Mouse (Mus musculus): ENCODE measurements at regions not wholly inside any gene's neighbourhood (a gene's known extent, or its start where the extent isn't known, plus 50 kb on each side); places are given as distances from the start of the nearest gene placed in this dataset.

DNA sequence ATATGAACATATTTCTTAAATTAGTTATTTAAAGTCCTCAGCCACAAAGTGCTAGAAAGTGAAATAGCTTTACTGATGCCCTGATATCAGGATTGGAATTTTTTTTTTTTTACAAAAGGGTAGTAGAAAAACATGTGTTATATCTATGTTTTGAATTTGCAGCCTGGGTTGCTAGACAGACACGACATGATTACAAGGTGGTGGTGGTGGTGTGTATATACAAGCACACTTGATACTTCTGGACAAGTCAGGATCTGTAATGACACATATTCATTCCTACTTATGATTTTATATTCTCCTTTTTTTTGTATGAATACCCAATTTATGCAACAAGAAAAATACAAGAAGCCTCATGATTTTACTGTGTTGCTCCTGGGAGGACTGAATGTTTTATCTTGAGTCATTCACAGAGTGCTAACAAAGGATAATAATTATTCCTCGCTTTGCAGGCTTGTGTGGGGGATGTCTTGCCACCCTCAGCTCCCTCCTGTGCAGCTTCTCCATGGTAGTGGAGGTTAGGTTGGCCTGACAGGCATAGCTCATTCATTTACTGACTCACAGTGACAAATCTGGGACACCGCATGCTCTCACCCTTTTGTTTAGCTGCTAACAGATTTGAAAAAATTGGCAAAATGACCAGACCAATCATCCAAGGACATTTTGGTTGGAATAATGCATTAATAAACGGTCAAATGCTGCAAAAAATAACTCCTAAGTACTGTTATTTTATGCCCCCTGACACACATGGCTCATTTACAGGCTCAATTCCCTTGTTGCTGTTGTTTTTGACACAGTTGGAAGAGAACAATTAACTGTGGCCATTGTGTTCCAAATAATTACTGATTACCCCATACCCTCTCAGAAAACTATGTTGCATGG is 303.3 kb upstream of the Sel1l start:
- no peak for DNase-seq (ENCODE audit: low spot score in 2 of 2)

GRCm38 (mm10) chr12:92137539-92137938 is 288.6 kb upstream of the Sel1l start:
- DNase-seq (ENCODE audit: low spot score in 2 of 2) = no peak

DNA sequence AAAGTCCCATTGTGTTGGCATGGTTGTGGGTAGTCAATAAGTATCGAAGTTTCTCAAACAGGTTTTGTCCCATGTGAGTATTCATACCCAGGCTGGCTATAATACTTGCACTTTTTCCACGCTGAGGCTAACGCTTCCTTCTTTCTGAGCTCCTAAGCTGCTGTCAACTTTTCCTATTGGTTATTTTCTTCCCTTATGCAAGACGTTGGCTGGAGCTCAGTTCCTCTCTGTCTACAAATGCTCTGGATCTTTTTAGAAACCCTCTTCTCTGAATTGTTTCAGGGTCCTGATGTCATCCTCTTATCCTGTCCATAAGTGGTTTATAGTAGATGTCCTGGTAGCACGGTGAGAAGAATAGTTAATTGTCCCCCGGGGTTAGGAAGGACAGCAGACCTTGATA is 278.7 kb upstream of the Sel1l start:
- no peak for DNase-seq (ENCODE audit: low spot score in 2 of 2)

DNA sequence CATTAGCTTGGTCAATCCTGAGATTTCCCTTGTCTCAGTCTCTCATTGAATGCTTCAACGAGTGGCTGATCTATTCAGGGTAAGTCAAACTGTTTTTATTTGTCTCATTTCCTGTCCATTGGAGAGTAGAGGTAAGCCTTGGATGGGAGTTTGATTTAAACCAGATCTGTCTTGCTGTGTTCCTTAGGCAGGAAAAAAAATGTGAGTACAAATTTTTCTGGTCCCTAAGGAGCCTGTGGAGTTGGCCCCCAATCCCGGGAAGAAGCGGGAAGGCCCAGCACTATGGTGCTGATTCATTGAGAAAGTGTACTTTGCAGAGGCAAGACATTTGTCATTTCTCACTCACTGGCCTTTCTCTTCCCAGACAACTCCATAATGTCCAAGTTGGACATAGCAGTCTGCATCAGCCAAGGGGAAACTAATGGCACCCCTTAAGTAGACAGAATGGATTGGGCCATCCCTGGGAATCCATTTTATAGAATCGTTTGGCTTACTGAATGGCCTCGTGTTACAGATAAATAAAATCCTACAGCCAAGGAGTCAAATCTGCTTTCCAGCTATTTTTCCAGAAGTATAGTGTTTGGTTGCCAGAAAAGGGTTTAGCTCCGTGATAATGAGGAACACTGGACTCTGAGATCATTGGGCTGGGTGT is 271.3 kb upstream of the Sel1l start:
- no peak for DNase-seq (ENCODE audit: low spot score in 2 of 2)

DNA sequence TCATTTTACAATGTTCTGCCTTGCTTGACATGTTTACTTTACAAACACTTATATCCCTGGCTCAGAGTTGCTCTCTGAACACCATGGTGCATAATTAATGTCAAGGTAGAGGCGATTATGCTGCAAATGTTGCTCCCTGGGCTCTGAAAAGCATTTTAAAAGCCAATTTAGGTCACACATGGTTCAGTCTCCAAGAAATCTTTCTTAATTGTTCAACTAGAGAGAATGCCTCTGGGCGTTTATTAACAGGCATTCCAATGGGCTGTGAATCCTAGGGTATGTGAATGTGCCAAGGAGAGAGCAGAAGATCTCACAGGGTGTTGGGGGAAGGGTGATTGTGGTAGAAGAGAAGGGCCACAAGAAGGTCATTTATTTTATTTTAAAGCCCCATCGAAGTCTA is 260.7 kb upstream of the Sel1l start:
- DNase-seq (ENCODE audit: low spot score in 2 of 2) = no peak

DNA sequence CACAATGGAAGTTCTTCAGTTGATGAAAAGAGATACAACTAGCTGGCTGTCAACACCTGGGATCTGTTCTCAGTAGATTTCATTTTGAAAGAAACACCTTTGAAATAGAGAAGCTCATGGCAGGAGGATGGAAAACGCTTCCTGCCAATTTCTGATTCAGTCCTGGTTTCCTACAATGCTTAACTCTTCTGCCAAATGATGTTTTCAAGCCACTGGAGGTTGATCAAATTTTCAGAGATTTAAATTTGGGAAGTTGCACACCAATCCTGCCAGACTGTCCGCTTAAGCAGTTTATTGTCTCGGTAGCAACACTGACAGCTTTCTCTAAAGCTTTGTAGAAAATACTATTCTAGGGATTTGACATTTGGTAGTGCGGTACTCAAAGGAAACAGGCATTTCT is 251.1 kb upstream of the Sel1l start:
- no peak for DNase-seq (ENCODE audit: low spot score in 2 of 2)

GRCm38 (mm10) chr12:92092794-92093365 is 243.9 kb upstream of the Sel1l start:
- DNase-seq (ENCODE audit: low spot score in 2 of 2) = no peak

- peak; percentile 82 to 88 for DNase-seq (ENCODE audit: low spot score in 2 of 2)
Observed at GRCm38 (mm10) chr12:92073209-92073608, 224.3 kb upstream of the Sel1l start.

DNA sequence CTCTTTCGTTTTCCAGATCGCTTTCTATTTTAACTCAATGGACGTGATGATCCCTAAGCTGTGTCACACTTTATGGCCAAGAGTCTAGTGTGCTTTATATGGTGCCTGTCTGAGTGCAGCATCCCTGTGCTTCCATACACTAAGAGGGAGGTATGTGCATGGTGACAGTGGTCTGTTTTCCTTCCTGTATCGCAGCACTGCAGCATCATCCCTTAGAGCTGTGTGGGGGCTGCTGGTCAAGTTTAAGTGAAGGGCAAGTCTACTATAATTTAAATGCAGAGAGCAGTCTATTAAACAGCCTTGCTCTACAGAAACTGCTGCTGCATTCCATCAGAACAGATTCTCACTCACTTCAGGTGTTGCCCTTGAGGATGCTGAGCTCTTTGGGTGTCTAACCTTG is 213.8 kb upstream of the Sel1l start:
- no peak for DNase-seq (ENCODE audit: low spot score in 2 of 2)

GRCm38 (mm10) chr12:92040481-92040880 is 191.5 kb upstream of the Sel1l start:
- DNase-seq (ENCODE audit: low spot score in 2 of 2) = no peak

GRCm38 (mm10) chr12:92029192-92029591 is 180.2 kb upstream of the Sel1l start:
- DNase-seq (ENCODE audit: low spot score in 2 of 2) = peak in 1 of 2 experiments; percentile 42

DNA sequence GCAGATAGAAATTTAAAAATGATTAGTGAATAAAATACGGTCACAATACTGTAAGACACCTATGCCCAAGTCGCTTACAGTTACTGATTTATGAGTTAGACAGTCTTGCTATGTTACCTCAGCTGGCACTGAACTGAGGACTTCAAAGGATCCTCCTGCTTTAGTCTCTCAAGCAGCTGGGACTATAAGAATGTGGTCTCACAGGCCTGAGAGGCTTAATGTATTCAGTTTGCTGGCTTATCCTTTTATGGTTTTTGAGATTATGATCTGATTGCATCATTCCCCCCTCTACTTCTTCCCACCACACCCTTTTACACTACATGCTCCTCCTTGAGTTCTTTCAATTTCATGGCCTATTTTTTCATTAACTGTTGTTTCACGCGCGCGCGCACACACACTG is 179.4 kb upstream of the Sel1l start:
- DNase-seq (ENCODE audit: low spot score in 2 of 2) = no peak

DNA sequence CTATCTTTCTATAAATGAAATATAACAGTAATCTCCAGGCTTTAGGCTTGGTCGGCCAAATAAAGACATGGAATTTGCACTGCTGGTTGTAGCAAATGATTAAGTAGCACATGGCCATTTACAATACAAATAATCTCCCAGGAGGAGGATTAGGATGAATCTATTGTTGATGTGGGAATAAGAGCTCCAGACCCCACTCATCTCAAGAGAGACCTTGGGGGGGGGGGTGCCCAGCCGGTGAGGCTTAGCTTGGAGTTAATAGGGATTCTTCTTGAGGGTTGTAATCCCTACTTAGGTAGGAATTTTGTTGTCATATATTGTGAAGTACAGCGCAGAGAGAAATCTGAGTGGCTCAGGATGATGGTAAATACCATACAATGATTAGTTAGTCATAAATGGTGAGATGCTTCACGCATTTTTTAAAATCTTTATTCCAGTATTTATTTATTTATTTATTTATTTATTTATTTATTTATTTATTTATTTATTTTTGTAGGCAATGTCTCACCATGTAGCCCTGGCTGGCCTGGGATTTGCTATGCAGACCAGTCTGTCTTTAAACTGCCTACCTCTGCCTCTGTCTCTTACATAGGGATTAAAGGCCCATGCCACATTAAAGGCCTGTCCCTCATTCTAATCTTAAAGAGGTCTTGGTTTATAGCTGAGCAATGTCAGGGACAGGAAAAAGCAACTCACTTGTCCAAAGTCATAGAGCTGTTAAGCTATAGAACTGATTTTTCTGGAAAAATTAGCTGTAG is 175.7 kb upstream of the Sel1l start:
- no peak for DNase-seq (ENCODE audit: low spot score in 2 of 2)

DNA sequence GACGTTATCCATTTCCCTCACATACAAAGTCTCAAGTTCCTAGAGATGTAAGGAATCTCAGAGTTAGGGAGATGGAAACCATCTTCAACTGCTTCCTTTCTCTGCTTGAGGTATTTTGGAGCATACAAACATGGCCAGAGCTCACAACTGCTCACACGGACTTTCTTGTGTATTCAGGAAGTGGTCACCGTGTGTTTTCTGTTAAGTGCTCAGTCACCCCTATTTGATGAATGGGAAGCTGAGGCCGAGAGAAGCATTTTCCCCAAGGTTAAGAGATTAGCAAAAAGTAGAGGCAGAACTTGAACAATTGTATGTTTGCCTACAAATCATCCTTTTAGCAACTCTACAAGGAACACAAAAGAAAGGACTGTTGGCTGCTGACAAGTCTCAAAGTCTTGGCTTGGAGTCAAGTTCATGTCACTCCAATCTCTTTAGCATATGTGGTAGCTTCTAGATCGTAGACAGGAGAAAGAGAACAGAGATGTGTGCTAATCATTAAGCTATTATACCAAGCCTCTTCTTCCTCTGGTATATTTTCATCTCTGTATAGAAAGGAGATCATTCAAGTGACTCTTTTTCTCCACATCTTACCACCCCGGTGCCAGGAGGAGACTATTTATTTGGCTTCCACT is 170.8 kb upstream of the Sel1l start:
- no peak for DNase-seq (ENCODE audit: low spot score in 2 of 2)

GRCm38 (mm10) chr12:92015373-92015772 is 166.4 kb upstream of the Sel1l start:
- no peak for DNase-seq (ENCODE audit: low spot score in 2 of 2)

- no peak for DNase-seq (ENCODE audit: low spot score in 2 of 2)
Observed at GRCm38 (mm10) chr12:92013979-92014378, 165.0 kb upstream of the Sel1l start.

DNA sequence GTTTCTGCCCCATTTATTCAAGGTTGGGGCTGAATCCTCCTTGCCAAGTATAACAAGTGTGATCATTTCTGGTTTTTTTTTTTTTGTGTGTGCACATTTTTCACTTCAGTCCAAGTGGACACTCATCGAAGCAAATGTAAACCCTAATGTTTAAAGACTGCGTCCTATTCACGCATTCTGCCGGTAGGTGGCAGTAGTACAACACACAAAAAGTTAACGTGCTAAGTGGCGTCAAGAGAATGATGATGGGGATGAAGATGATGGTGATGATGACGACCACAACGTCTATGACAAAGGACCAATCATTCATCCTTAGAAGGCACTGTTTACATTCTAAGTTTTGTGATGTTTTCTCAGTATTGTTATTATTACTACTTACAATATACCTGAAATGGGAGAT is 164.3 kb upstream of the Sel1l start:
- DNase-seq (ENCODE audit: low spot score in 2 of 2) = peak; percentile 63 to 74

DNA sequence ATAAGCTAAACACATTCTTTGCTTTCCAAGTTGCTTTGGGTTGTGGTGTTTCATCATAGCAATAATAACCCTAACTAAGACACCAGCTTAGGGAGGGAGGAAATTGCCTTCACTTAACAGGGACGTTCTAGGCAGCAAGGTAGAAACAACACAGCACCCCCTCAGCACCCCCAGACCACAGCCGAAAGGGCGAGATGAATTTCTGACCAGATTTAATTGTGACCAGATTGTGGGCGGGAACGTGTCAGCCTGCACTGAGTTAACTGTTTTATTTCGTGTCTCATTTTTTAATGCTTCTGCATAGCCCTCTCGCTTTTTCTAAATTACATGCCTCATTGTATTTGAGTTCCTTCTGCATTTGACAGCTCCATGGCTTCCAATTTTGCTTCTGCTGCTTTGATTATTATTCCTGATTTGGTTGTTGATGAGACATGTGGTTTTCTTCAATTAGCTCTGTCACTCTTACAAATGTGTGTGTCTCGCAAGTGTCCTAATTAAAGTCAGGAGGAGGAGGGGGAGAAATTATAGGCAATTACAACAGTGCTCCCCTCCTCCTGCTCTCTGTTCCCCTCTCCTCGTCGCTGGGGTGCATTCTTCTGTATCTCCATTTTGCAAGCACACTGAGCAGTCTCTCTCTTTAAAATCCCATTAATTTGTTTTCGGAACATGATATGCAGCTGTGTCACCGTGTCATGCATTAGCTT is 155.6 kb upstream of the Sel1l start:
- DNase-seq (ENCODE audit: low spot score in 2 of 2) = no peak

GRCm38 (mm10) chr12:91999031-91999430 is 150.1 kb upstream of the Sel1l start:
- no peak for DNase-seq (ENCODE audit: low spot score in 2 of 2)

DNA sequence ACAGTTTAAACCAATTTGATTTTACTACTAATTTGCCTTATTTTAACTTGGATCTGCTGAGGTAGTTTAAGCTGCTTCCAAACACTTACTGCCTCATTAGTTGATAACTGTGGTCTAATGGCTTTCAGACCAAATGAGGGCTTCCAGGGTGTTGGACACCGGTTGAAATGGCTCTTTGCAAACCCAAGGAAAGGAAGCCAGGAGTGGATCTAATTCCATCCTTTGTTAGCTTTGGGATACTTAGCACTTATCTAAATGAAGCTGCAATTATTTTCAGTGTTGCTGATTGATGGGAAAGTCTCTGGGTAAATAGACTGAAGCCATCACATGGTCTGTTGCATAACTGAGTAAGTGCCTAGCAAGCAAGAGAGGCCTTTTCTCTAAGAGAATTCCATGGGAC is 148.4 kb upstream of the Sel1l start:
- no peak for DNase-seq (ENCODE audit: low spot score in 2 of 2)

DNA sequence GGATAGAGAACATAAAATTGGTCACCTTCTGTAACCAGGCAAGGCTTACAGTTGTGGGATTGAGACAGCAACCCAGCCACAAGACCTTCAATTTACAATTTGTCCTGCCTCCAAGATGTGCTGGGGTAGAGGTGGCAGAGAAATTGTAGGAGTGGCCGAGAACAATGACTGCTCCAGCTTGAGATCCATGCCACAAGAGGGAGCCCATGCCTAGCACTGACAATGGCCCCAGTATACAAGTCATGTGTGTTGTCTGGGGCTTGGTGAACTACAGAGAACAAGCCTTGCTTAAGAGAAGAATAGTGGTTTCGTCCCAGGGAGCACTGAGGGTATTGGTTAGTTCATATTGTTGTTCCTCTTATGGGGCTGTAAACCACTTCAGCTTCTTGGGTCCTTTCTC is 146.6 kb upstream of the Sel1l start:
- DNase-seq (ENCODE audit: low spot score in 2 of 2) = no peak
